Mouse (Mus musculus) liver, postnatal 0 days (tissue): ENCODE measurements around the gene Zfp692. TPM values are rescaled to one million over a fixed set of nuclear protein-coding genes. Genes with fewer than 3 reads are reported as not detected.

Experiments
- ATAC-seq: fragments of 200-750 bp; cut with Nextera tagmentation; 2 replicates; pipeline ENCODE4 v1.8.0; 2017; ENCODE audit warnings: mild to moderate bottlenecking, moderate library complexity
- DNase-seq: peaks from one replicate; pipeline ENCODE4 v3.0.0-alpha.2; 2016
- H3K27ac ChIP-seq: fragments of 300-500 bp; sonication (generic); 2 replicates; pipeline ENCODE4 v1.5.1; 2014; ENCODE audit warnings: antibody characterized with exemption, moderate library complexity, mild to moderate bottlenecking, low read depth
- H3K27me3 ChIP-seq: fragments of 300-500 bp; sonication (generic); 2 replicates; pipeline ENCODE4 v1.6.1; 2014; ENCODE audit warnings: low read length, control low read depth, mixed read lengths; ENCODE audit not compliant: insufficient read depth
- H3K36me3 ChIP-seq: fragments of 300-500 bp; sonication (generic); replicated peaks from 2 replicates; pipeline ENCODE4 v1.6.1; 2014; ENCODE audit warnings: mild to moderate bottlenecking, control low read depth, low read length, moderate library complexity, mixed read lengths; ENCODE audit not compliant: insufficient read depth
- H3K4me1 ChIP-seq: fragments of 300-500 bp; sonication (generic); 2 replicates; pipeline ENCODE4 v1.6.1; 2014; ENCODE audit warnings: antibody characterized with exemption, mild to moderate bottlenecking, control low read depth; ENCODE audit not compliant: insufficient read depth
- H3K4me2 ChIP-seq: fragments of 300-500 bp; sonication (generic); 2 replicates; pipeline ENCODE4 v1.6.1; 2014; ENCODE audit warnings: low read depth, mild to moderate bottlenecking, low read length, moderate library complexity, mixed read lengths
- H3K4me3 ChIP-seq: fragments of 300-500 bp; sonication (generic); 2 replicates; pipeline ENCODE4 v1.5.1; 2014; ENCODE audit warnings: low read depth, low read length
- H3K9ac ChIP-seq: fragments of 300-500 bp; sonication (generic); replicated peaks from 2 replicates; pipeline ENCODE4 v1.6.1; 2014; ENCODE audit warnings: mild to moderate bottlenecking, moderate library complexity
- H3K9me3 ChIP-seq: fragments of 300-500 bp; sonication (generic); 2 replicates; pipeline ENCODE4 v1.6.1; 2016; ENCODE audit warnings: mild to moderate bottlenecking, control low read depth, low read length, mixed read lengths
- CTCF ChIP-seq: sonication (generic); IDR thresholded peaks from 2 replicates; pipeline ENCODE4 v1.5.1; 2016; ENCODE audit warnings: antibody characterized with exemption, low read depth
- EP300 ChIP-seq: IDR thresholded peaks from 2 replicates; pipeline ENCODE4 v1.6.1; 2016; ENCODE audit warnings: antibody characterized with exemption, low read depth, mild to moderate bottlenecking
- WGBS: fragments of 180-500 bp; shearing (Covaris S2); extraction: QIAGEN DNeasy Blood & Tissue Kit; methylation state at CpG from one replicate; pipeline ENCODE4 v1.1.7; 2014; ENCODE audit not compliant: insufficient replicate concordance; 5-methylcytosine and 5-hydroxymethylcytosine counted together
- polyA plus RNA-seq: library from polyadenylated mRNA; unstranded; fragments of >200 nt; fragmentation: Nextera tagmentation; extraction: Ambion mirVana; gene quantifications from 2 replicates; pipeline ENCODE4 v1.2.1, GENCODE M21; 2015

Zfp692 gene
- polyA plus RNA-seq, 1 experiment from 2014 or later = 4.0 TPM

GRCm38 (mm10) chr11:58316344-58316743 is 9.5 kb downstream of the Zfp692 start:
- 87% methylated on average over 17 of the region's 17 CpGs for WGBS
- Histone ChIP-seq H3K9me3 (no peaks in the 10 kb centered on the region), H3K27me3 (no peaks in the 10 kb centered on the region), H3K36me3 (peaks cover 42% of the 10 kb centered on the region), H3K4me1 (peaks cover under 1% of the 10 kb centered on the region), H3K9ac (no peak overlapping the region), H3K4me2 (no peak overlapping the region), H3K27ac (no peak overlapping the region), H3K4me3 (no peak overlapping the region)
- DNase-seq (no peak), ATAC-seq (peak; percentile 12; the same call in 1 of the 2 replicates)
- TF ChIP-seq EP300 = no peak
- no peak for TF ChIP-seq CTCF

GRCm38 (mm10) chr11:58316768-58317390 is 10.0 kb downstream of the Zfp692 start:
- H3K4me1 ChIP-seq = peaks cover 6% of the 10 kb centered on the region
- no peak overlapping the region for H3K9ac ChIP-seq
- no peak for DNase-seq
- H3K4me3 ChIP-seq = no peak overlapping the region
- H3K27me3 ChIP-seq = no peaks in the 10 kb centered on the region
- H3K9me3 ChIP-seq = no peaks in the 10 kb centered on the region
- ATAC-seq = 0 out of 2 replicates have a peak, but pooled peaks have one; percentile 15
- peaks cover 42% of the 10 kb centered on the region for H3K36me3 ChIP-seq
- H3K27ac ChIP-seq = no peak overlapping the region
- whole genome bisulfite sequencing = 87% methylated on average over 28 of the region's 28 CpGs
- no peak overlapping the region for H3K4me2 ChIP-seq
- TF ChIP-seq CTCF (no peak), EP300 (no peak)

DNA sequence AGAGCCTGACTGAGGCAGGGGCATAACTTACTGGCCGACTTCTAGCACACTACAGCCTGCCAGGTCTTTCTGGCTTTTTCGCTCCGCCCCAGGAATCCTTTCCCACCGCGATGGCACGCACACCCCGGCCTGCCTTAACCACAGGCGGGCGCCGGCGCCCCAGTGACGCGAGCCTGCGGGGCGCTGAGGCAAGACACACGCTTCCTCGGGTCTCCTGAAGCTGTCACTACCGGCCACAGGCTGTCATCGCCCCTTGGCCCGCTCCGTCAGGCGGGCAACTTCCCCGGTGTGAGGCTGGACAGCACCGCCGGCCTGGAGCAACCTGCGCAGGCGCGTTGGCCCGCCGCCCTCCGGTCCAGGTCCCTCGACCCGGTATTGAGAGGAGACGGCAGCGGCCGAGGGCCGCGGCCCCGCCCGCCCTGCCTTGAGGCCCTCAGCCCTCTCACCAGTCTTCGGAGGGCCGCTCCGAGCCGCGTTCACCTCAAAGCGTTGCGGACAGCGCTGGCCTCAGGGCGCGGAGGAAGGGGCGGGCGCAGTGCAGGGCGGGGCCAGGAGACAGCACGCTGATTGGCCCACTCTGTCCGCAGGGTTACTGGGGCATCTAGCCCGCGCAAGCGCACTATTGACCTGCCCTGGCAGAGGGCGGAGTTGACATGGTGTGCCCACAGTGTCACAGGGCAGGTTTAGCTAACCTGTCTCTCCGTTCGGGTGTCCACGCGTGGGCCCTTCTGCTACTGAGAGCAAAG is 16.1 kb downstream of the Zfp692 start:
- DNase-seq (peak; percentile 99), ATAC-seq (peak; percentile 98)
- Histone ChIP-seq H3K36me3 (peaks cover 33% of the 10 kb centered on the region), H3K4me2 (peak overlapping the region; percentile 79), H3K9me3 (no peaks in the 10 kb centered on the region), H3K4me3 (peak overlapping the region; percentile 79), H3K4me1 (peaks cover 26% of the 10 kb centered on the region), H3K27me3 (no peaks in the 10 kb centered on the region), H3K27ac (peak overlapping the region; percentile 99), H3K9ac (peak overlapping the region; percentile 85)
- WGBS = under 1% methylated on average over 63 of the region's 63 CpGs
- TF ChIP-seq CTCF (peak; percentile 22; the same call in 1 of the 2 replicates), EP300 (no peak)

GRCm38 (mm10) chr11:58323570-58324340 is 16.9 kb downstream of the Zfp692 start:
- Histone ChIP-seq H3K27me3 (no peaks in the 10 kb centered on the region), H3K4me3 (peak overlapping the region; percentile 79), H3K9ac (peak overlapping the region; percentile 85), H3K9me3 (no peaks in the 10 kb centered on the region), H3K4me2 (peak overlapping the region; percentile 79), H3K36me3 (peaks cover 26% of the 10 kb centered on the region), H3K4me1 (peaks cover 34% of the 10 kb centered on the region), H3K27ac (peak overlapping the region; percentile 99)
- DNase-seq (no peak), ATAC-seq (peak; percentile 9)
- WGBS = 12% methylated on average over 24 of the region's 24 CpGs
- TF ChIP-seq CTCF (no peak), EP300 (no peak)

- H3K36me3 ChIP-seq = peaks cover 16% of the 10 kb centered on the region
- peaks cover 43% of the 10 kb centered on the region for H3K4me1 ChIP-seq
- H3K27ac ChIP-seq = peak overlapping the region; percentile 99; the same call in 1 of the 2 replicates
- ATAC-seq (no peak), DNase-seq (no peak)
- H3K9me3 ChIP-seq = no peaks in the 10 kb centered on the region
- peak; percentile 78 for TF ChIP-seq EP300
- no peak for TF ChIP-seq CTCF
- WGBS = 58% methylated on average over 3 of the region's 3 CpGs
- H3K4me2 ChIP-seq = peak overlapping the region; percentile 8
- H3K27me3 ChIP-seq = no peaks in the 10 kb centered on the region
- H3K4me3 ChIP-seq = no peak overlapping the region
- H3K9ac ChIP-seq = 0 out of 2 replicates have a peak overlapping the region, but pooled peaks have one; percentile 8
Measured at GRCm38 (mm10) chr11:58324614-58325229, 17.9 kb downstream of the Zfp692 start.

DNA sequence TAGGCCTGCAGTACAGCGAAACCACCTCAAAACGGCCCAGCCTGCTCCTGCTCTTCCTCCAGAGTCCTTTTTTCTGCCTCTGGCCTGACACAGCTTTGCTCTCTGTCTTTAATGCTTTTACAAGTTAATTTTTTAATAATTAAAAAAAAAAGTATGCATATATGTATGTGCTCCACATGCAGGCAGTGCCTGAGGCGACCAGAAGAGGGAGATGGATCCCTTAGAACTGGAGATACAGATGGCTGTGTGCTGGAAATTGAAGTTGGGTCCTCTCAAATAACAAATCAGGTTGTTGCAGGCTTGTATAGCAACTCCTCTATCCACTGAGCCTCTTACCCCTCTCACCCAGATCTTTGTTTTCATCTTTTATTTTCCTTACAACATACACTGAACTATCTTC is 19.9 kb downstream of the Zfp692 start:
- no peak for ATAC-seq
- Histone ChIP-seq H3K36me3 (peaks cover 7% of the 10 kb centered on the region), H3K4me3 (no peak overlapping the region), H3K4me1 (peaks cover 46% of the 10 kb centered on the region), H3K27me3 (no peaks in the 10 kb centered on the region), H3K9ac (no peak overlapping the region), H3K27ac (no peak overlapping the region), H3K4me2 (no peak overlapping the region), H3K9me3 (no peaks in the 10 kb centered on the region)
- 86% methylated on average over 3 of the region's 3 CpGs for WGBS
- TF ChIP-seq CTCF = peak; percentile 45
- no peak for TF ChIP-seq EP300
- DNase-seq = no peak
